Mouse (Mus musculus) v-Abl transformed pro-B cells (cell line): ENCODE results near the gene Mapk10.

Experiments used
- in situ Hi-C, 2 experiments: fragments of 400-800 bp; cut with MboI; formaldehyde crosslinking; loops; one replicate each; pipeline ENCODE4 v1.15.1; 2025; ENCODE audit not compliant: unreplicated experiment in 2 of 2

Gene Mapk10

GRCm38 (mm10) chr5:103167371-103167770, 43.8 kb downstream of the Mapk10 start:
- in situ Hi-C loops = no loop called here

DNA sequence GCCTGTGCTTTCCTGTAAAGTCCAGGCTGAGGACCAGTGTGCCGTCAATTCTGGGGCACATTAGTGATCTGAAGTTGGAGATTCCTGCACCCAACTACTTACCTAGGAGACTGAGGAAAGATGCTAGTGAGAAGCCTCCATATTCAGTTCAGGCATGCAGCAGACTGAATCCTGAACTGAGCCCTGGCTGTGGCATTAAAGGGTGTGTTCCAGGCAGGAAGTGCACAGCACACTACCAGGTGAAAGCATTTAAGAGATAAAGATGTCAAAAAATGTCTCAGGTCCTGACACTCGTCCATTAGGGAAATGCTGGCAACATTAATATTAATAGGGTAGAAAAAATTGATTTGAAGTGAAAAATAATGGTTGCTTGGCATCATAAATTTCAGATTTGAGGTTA, 44.4 kb downstream of the Mapk10 start:
- in situ Hi-C loops = no loop called here

DNA sequence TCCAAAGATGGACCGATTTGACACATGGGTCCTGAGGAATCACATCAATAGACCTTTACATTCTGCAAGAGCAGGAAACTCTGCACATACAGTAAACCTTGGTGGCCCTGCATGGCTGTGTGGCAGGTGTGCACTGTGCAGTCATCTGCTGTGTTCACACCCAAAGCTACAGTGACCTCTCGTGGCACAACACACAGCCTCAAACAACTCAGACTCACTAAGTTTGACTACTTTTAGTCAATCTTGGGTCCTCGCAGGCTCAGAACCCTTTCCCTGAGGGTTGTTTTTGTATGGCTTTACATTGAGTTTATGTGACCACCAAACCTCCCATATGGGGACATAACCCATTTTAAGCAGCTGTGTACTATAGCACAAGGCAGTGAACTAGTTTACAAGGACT, 47.1 kb downstream of the Mapk10 start:
- in situ Hi-C loops = no loop called here

DNA sequence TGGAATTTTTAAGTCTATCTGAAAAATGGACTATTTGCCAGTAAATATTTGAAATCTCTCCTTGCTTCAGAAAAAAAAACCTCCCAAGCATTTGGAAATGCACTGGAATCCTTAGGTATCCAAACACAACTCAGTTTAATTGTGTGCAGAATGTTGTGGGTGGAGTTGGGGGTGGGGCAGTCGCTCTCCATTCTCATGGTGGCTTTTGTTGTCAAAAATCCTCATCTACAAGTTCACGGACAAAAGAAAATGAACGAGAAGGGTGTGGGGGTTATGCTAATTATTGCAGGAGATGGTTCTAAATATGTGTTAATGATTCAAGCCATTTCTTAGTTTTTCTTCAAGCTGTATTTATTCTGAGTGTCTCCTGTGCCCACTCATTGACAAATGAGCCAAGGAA, 49.6 kb downstream of the Mapk10 start:
- in situ Hi-C loops = no loop called here

DNA sequence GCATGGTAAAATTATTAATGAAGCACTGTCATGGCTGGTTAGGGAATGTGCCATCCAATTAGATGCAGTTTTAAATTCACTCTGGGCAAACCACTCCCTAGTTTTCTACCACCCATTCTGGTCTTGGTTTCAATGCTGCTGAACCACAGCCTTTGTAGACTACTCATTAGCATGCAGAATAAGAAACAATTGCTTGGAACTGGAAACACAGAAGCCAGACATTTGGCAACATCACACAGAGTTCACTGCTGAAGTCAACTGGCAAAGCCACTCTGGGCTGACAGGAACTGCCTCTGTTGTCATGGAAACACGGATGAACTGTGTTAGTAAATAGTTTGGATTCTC, 50.0 kb downstream of the Mapk10 start:
- in situ Hi-C loops = no loop called here

GRCm38 (mm10) chr5:103160314-103161195, 50.6 kb downstream of the Mapk10 start:
- in situ Hi-C loops = no loop called here

- in situ Hi-C loops = no loop called here
Observed at GRCm38 (mm10) chr5:103140935-103141334, 70.2 kb downstream of the Mapk10 start.

- in situ Hi-C loops = no loop called here
Observed at GRCm38 (mm10) chr5:103134839-103135238, 76.3 kb downstream of the Mapk10 start.

DNA sequence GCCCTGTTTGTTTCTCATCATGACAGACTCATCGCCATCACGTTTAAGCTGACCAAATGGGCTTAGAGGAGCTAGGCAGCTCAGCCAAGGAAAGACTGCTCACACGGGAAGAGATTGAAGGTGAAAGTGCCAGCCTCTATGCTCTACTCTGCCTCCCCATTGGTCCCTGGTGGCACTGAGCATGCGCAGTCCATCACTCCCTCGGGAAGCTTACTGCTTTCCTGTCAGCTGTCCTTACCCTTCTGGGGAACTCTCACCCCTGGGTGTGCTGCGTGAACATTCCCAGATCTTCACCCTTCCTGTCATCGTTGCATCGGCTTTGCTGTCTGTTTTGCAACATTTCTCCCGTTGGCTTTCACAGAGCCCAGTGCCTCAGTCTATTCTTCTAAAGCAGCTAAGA, 77.5 kb downstream of the Mapk10 start:
- in situ Hi-C loops = no loop called here

GRCm38 (mm10) chr5:103132814-103133213, 78.3 kb downstream of the Mapk10 start:
- in situ Hi-C loops = no loop called here

DNA sequence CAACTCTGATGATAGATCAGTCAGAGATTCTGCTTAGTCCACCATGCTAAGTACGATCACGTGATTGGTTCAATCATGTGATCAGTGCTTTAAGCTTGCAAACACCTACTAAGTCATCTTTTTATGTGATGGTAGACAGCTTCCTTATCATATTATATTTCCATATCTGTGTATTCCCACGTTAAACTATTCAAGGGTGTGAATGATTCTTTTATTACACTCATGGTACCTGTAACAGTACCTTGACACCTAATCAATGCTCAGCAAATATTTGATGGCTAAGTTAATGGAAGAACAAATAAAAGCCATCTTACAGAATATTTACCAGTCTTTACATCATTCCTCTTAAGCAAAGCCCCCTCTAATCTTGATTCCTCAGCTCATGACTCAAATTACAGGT, 91.5 kb downstream of the Mapk10 start:
- in situ Hi-C loops = no loop called here

DNA sequence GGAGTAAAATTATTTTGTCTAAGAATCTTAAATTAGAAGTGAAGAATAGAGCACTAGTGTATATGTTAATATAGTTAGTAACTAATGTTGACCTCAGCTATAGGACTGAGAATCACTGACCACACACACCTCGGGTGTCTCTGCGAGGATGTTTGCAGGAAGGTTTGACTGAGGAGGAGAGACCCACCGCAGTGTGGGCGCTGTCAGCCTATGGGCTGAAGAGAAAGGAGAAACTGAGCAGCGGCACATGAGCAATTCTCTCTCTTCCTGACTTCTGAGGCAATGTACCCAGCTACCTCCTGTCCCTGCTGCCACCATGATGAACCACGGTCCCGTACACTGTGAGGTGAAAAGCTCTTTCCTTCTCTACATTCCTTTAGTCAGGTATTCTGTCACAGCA, 95.6 kb downstream of the Mapk10 start:
- in situ Hi-C loops = no loop called here

GRCm38 (mm10) chr5:103112471-103112870, 98.7 kb downstream of the Mapk10 start:
- in situ Hi-C loops = no loop called here

- in situ Hi-C loops = no loop called here
Observed at GRCm38 (mm10) chr5:103109409-103109808, 101.7 kb downstream of the Mapk10 start.

DNA sequence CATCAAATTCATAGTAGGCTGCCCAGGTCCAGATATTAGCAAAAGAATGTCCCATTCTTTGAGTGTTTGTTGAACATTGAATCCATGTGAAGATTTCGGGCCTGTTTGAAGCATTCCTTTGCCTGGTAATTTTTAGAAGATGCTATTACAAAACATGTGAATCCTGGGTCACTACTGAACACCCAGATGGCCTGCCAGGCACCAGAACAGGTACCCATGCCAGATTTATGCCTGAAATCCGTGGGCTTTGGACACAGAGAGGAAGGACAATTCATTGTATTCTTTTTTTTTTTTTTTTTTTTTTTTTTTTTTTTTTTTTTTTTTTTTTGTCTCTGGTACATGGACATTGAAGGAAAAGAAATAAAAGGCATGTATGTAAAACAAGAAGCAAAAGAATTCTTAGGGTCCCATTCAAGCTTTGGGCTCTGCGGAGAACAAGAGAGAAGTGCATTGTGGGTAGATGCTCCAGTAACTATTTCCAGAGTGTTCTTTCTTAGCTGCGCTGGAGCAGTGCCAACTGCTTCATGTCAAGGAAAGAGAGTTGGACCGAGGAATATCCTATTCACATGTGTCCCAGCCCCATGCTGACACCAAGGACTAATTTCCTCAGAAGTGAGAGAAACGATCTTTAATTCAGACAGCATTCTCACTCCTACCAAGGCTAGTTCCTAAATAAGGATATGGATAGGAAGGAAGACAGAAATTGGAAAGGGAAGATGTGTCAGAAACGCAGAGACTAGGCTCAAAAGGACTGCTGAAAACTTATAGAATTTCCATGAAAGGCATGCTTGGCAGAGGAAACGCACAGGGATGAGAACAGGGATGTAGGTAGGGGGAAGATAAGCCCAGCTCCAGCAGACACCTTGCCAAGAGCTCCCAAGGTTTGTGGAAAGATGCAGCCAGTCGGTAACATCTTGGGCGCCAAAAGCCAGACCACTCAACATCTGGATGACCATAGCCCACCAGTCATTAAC, 105.4 kb downstream of the Mapk10 start:
- in situ Hi-C loops = no loop called here

GRCm38 (mm10) chr5:103104082-103104481, 107.1 kb downstream of the Mapk10 start:
- in situ Hi-C loops = no loop called here

- in situ Hi-C loops = no loop called here
Observed at GRCm38 (mm10) chr5:103102876-103103393, 108.2 kb downstream of the Mapk10 start.

DNA sequence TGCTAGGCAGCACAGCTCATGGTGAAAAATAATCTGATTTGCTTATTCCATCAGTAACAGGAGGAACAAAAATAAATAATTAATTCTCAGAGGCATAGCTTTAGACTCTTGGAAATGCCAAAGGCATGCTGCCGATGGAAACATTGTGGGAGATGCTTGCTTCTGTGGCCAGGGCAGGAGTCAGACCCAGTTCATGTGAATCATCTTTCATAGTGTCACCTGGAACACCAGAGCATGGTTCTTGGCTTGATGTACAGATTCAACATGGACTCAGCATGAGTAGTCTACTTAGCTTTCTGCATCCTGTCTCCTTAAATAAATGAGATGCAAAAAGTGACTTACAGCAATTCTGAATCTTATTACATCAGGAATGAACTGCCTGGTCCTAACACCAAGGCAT, 109.0 kb downstream of the Mapk10 start:
- in situ Hi-C loops = no loop called here

- in situ Hi-C loops = no loop called here
Observed at GRCm38 (mm10) chr5:103094166-103094565, 117.0 kb downstream of the Mapk10 start.

DNA sequence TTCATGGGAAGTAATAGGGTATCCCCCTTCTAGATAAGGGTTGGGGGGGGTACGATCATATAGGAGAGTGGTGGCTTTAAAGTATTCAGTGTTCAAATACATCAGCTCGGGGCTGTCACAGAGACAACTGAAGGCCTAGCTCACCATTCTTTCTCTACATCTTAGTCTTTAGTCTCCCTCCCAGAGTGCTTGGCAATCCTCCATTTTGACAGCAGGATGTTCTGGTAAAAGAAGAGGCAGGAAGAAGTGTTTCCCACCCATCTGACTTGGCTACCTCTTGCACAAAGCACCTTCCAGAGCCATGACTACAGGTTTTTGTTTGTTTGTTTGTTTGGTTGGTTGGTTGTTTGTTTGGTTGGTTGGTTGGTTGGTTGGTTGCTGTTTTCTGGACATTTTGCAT, 125.3 kb downstream of the Mapk10 start:
- in situ Hi-C loops = no loop called here

- in situ Hi-C loops = no loop called here
Observed at GRCm38 (mm10) chr5:103075451-103075850, 135.7 kb downstream of the Mapk10 start.
